Mouse (Mus musculus) embryonic fibroblast, embryonic 13.5 days (primary cell): ENCODE results near the gene Gm47985.

Experiments used
- CTCF ChIP-seq: IDR thresholded peaks from 2 replicates; pipeline ENCODE4 v1.5.1; 2011; ENCODE audit warnings: mild to moderate bottlenecking, control low read depth, low read length, moderate library complexity, borderline replicate concordance; ENCODE audit not compliant: insufficient read depth
- POLR2A ChIP-seq: IDR thresholded peaks from 2 replicates; pipeline ENCODE4 v1.6.1; 2011; ENCODE audit warnings: low read depth, mild to moderate bottlenecking, control low read depth, low read length, moderate library complexity

GRCm38 (mm10) chr1:151167297-151168047 is 14.9 kb upstream of the Gm47985 start:
- no peak for TF ChIP-seq CTCF
- TF ChIP-seq POLR2A = no peak
